Mouse (Mus musculus) liver, embryonic 12.5 days (tissue): ENCODE results near the gene Zbp1. TPM values are rescaled to one million over a fixed set of nuclear protein-coding genes. Genes with fewer than 3 reads are reported as not detected.
A peak's percentile ranks its signal among the peaks of the same experiment; 100 is the strongest.

ENCODE experiments used
- ATAC-seq: fragments of 200-750 bp; cut with Nextera tagmentation; 2 replicates; pipeline ENCODE4 v1.8.0; 2017; ENCODE audit warnings: moderate number of reproducible peaks, mild to moderate bottlenecking, moderate library complexity
- H3K27ac ChIP-seq: fragments of 300-500 bp; sonication (generic); 2 replicates; pipeline ENCODE4 v1.5.1; 2016; ENCODE audit warnings: mild to moderate bottlenecking
- H3K27me3 ChIP-seq: fragments of 300-500 bp; sonication (generic); replicated peaks from 2 replicates; pipeline ENCODE4 v1.6.1; 2016; ENCODE audit warnings: mild to moderate bottlenecking, moderate library complexity
- H3K36me3 ChIP-seq: fragments of 300-500 bp; sonication (generic); 2 replicates; pipeline ENCODE4 v1.6.1; 2016; ENCODE audit warnings: mild to moderate bottlenecking, moderate library complexity
- H3K4me1 ChIP-seq: fragments of 300-500 bp; sonication (generic); 2 replicates; pipeline ENCODE4 v1.6.1; 2016
- H3K4me2 ChIP-seq: fragments of 300-500 bp; sonication (generic); 2 replicates; pipeline ENCODE4 v1.6.1; 2016; ENCODE audit warnings: mild to moderate bottlenecking, moderate library complexity
- H3K4me3 ChIP-seq: fragments of 300-500 bp; sonication (generic); 2 replicates; pipeline ENCODE4 v1.5.1; 2016; ENCODE audit warnings: mild to moderate bottlenecking, moderate library complexity
- H3K9ac ChIP-seq: fragments of 300-500 bp; sonication (generic); 2 replicates; pipeline ENCODE4 v1.6.1; 2016; ENCODE audit warnings: mild to moderate bottlenecking, moderate library complexity
- H3K9me3 ChIP-seq: fragments of 300-500 bp; sonication (generic); replicated peaks from 2 replicates; pipeline ENCODE4 v1.6.1; 2016; ENCODE audit warnings: mild to moderate bottlenecking, moderate library complexity
- WGBS: fragments of 180-500 bp; shearing (Covaris S2); methylation state at CpG from one replicate; pipeline ENCODE4 v1.1.7; 2016; ENCODE audit not compliant: insufficient replicate concordance; 5-methylcytosine and 5-hydroxymethylcytosine counted together
- polyA plus RNA-seq: library from polyadenylated mRNA; unstranded; fragments of >200 nt; fragmentation: Nextera tagmentation; extraction: Ambion mirVana; gene quantifications from 2 replicates; pipeline ENCODE4 v1.2.1, GENCODE M21; 2016

Zbp1 gene
- polyA plus RNA-seq, 1 experiment from 2014 or later = 0.21 TPM

DNA sequence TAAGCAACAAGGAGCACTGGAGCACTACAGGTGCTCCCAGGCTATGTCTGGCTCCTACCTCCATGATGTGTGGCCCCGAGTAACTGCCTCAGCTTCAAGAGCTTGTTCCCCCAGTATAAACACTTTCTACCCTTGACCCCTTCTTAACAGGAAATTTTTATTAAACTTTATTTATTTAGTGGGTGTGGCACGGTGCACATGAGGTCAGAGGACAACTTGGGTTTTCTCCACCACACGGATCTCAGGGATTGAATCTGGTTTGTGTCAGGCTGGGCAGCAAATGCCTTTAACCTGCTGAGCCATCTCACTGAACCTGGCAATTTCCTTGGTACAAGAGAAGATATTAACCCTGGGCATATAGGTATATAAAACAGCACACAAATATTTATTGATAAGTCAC lies 25.4 kb upstream of the Zbp1 start:
- no peaks in the 10 kb centered on the region for H3K4me1 ChIP-seq
- peaks cover 41% of the 10 kb centered on the region; the same call in 1 of the 2 replicates for H3K27me3 ChIP-seq
- no peak overlapping the region for H3K4me3 ChIP-seq
- no peak for ATAC-seq
- H3K36me3 ChIP-seq = no peaks in the 10 kb centered on the region
- WGBS = 48% methylated on average over 3 of the region's 3 CpGs
- H3K9ac ChIP-seq = no peak overlapping the region
- H3K9me3 ChIP-seq = no peaks in the 10 kb centered on the region
- H3K27ac ChIP-seq = no peak overlapping the region
- no peak overlapping the region for H3K4me2 ChIP-seq

DNA sequence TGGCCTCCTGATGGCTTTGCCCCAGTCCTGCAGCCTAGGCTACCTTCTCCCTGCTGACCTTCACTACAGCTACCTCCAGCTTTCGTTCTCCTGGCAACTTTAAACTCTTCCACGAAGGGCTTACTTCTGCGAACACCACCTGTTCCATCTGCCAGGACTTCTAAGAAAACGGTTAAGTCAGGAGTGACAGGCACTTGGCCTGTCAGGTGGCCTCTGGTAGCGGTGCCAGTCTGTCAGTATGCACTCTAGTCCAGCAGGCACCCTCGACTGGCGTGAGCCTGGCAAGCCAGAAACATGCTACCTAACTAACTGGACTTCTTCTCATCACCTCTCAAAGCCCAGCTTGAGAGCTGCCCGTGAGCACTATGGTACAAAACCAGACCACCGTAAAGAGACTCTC lies 24.9 kb upstream of the Zbp1 start:
- Histone ChIP-seq H3K9me3 (no peaks in the 10 kb centered on the region), H3K4me1 (no peaks in the 10 kb centered on the region), H3K9ac (no peak overlapping the region), H3K4me2 (no peak overlapping the region), H3K4me3 (no peak overlapping the region), H3K27ac (no peak overlapping the region), H3K36me3 (no peaks in the 10 kb centered on the region), H3K27me3 (peaks cover 37% of the 10 kb centered on the region; the same call in 1 of the 2 replicates)
- WGBS = 61% methylated on average over 9 of the region's 9 CpGs
- no peak for ATAC-seq

DNA sequence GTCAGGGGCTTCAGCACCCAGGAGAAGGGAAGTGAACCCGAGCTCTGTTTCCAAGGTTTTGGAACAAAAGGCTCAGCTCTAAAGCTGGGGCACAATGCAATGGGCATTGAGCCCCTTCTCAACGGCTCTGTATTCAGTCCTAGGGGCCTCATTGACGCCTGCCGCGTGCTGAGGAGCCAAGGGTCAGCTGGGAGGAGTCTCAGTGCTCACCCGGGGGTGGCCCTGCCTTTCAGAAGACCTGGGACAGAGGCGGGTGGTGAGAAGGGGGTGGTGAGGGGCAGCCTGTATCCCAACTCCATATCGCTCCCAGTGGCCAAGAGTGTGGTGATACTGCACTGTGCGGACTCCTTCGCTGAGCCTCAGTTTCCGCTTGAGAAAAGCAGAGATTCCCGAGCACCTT lies 24.2 kb upstream of the Zbp1 start:
- Histone ChIP-seq H3K27ac (no peak overlapping the region), H3K9me3 (no peaks in the 10 kb centered on the region), H3K4me2 (no peak overlapping the region), H3K36me3 (no peaks in the 10 kb centered on the region), H3K4me3 (no peak overlapping the region), H3K4me1 (no peaks in the 10 kb centered on the region), H3K9ac (no peak overlapping the region), H3K27me3 (peaks cover 36% of the 10 kb centered on the region; the same call in 1 of the 2 replicates)
- ATAC-seq = no peak
- WGBS = 33% methylated on average over 12 of the region's 12 CpGs

GRCm38 (mm10) chr2:173240738-173241137 lies 22.0 kb upstream of the Zbp1 start:
- Histone ChIP-seq H3K4me2 (no peak overlapping the region), H3K27ac (no peak overlapping the region), H3K27me3 (peaks cover 20% of the 10 kb centered on the region; the same call in 1 of the 2 replicates), H3K36me3 (no peaks in the 10 kb centered on the region), H3K9me3 (no peaks in the 10 kb centered on the region), H3K4me1 (0 out of 2 replicates have a peak, but pooled peaks cover 3% of the 10 kb centered on the region), H3K9ac (no peak overlapping the region), H3K4me3 (no peak overlapping the region)
- 66% methylated on average over 9 of the region's 9 CpGs for WGBS
- ATAC-seq = no peak

GRCm38 (mm10) chr2:173238522-173238921 lies 19.8 kb upstream of the Zbp1 start:
- no peaks in the 10 kb centered on the region for H3K9me3 ChIP-seq
- H3K4me1 ChIP-seq = peaks cover 7% of the 10 kb centered on the region; the same call in 1 of the 2 replicates
- peaks cover 11% of the 10 kb centered on the region; the same call in 1 of the 2 replicates for H3K27me3 ChIP-seq
- H3K36me3 ChIP-seq = no peaks in the 10 kb centered on the region
- no peak overlapping the region for H3K9ac ChIP-seq
- no peak overlapping the region for H3K27ac ChIP-seq
- no peak overlapping the region for H3K4me2 ChIP-seq
- no peak for ATAC-seq
- 37% methylated on average over 14 of the region's 14 CpGs for WGBS
- no peak overlapping the region for H3K4me3 ChIP-seq

DNA sequence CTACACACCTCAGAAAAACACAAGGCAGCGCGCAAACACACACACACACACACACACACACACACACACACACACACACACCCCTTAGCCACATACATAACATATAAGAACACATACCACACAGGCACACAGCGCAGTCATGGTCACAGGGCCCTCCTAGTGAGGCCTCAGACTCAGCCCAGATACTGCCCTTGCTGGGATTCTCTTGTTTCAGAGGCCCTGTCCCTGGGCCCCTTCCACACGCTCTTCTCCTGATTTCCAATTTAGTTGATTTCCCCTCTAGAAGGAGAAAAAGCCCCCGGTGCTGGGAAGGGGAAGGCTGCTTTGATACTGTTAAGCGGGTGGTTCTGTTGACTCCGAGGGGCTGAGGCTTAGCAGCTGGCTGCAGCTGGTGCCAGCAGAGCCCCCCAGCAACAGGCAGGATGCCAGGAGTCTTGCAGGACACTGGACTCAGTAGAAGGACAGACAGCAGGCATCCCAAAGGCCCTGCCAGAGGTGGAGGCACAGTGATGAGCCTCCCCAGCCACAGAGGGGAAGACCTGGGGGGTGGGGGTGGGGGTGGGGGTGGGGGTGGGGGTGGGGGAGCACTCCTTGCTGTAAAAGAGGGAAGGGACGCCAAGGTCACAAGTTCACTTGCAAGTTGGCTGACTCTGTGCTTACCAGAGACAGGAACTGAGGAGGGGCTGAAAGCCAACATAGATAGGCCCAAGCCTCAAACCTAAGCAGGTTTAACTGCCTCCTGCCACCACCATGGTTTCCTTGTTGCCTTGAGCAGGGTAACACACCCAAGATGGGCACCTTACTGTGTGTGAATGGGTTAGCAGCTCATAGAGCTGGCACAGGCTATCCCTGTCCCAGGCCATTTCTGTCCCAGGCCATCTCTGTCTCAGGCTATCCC lies 17.0 kb upstream of the Zbp1 start:
- Histone ChIP-seq H3K27me3 (peaks cover 6% of the 10 kb centered on the region; the same call in 1 of the 2 replicates), H3K4me1 (peaks cover 7% of the 10 kb centered on the region; the same call in 1 of the 2 replicates), H3K4me2 (no peak overlapping the region), H3K9ac (no peak overlapping the region), H3K4me3 (no peak overlapping the region), H3K27ac (0 out of 2 replicates have a peak overlapping the region, but pooled peaks have one; percentile 14), H3K36me3 (no peaks in the 10 kb centered on the region), H3K9me3 (no peaks in the 10 kb centered on the region)
- ATAC-seq = no peak
- 53% methylated on average over 8 of the region's 8 CpGs for WGBS

DNA sequence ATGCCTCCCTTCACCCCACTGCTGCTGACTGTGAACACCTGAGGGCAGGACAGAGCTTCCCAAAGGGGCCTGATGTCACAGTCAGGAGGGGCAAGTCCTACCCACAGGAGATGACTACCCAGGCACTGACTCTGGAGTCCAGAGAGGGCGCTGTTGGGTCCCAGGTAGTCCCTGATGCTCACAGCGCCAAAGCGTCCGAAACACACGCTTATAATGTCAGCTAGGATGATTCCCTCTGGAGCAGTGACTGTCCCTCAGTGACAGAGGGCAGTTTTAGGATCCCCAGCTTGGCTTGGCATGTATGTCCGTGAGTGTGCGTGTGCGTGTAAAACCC lies 14.0 kb upstream of the Zbp1 start:
- H3K27ac ChIP-seq = no peak overlapping the region
- no peak overlapping the region for H3K4me3 ChIP-seq
- no peak overlapping the region for H3K4me2 ChIP-seq
- H3K27me3 ChIP-seq = no peaks in the 10 kb centered on the region; the same call in 1 of the 2 replicates
- H3K36me3 ChIP-seq = no peaks in the 10 kb centered on the region
- peaks cover 12% of the 10 kb centered on the region for H3K4me1 ChIP-seq
- no peak for ATAC-seq
- no peaks in the 10 kb centered on the region for H3K9me3 ChIP-seq
- 74% methylated on average over 8 of the region's 8 CpGs for WGBS
- no peak overlapping the region for H3K9ac ChIP-seq

- Histone ChIP-seq H3K36me3 (no peaks in the 10 kb centered on the region), H3K4me1 (peaks cover 12% of the 10 kb centered on the region), H3K4me3 (no peak overlapping the region), H3K27ac (no peak overlapping the region), H3K4me2 (no peak overlapping the region), H3K9me3 (no peaks in the 10 kb centered on the region), H3K27me3 (no peaks in the 10 kb centered on the region; the same call in 1 of the 2 replicates), H3K9ac (no peak overlapping the region)
- no peak for ATAC-seq
- WGBS = 73% methylated on average over 22 of the region's 22 CpGs
These were observed 13.5 kb upstream of the Zbp1 start for GRCm38 (mm10) chr2:173232065-173232765.

DNA sequence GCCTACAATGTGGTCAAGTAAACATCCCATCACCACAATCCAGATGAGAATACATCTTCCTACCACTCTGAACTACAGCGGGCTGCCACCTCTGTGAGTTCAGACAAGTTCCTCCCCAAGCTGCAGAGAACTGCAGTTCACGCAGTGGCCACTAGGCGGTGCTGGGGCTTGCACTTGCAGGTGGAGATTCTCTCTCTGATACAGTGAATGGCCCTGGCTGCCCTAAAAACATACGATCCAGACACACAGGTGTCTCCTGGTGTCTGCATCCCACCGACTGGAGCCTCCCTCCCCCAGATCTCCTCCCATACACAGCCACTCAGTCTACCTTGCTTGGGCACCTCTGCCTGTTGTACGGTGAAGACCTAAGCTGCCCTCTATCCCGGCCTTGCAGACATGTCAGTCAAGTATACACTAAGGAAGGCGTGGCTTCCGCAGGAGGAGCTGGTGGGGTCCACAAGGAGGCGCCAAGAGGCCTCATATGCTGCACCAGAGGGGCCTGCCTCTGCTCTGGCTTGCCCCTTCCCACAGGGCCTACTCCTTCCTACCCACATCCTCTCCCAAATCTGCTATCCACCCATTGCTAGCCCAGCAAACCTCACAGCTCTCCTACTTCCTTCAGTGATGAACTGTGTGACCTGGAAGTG lies 11.0 kb upstream of the Zbp1 start:
- H3K4me1 ChIP-seq = peaks cover 6% of the 10 kb centered on the region
- H3K9ac ChIP-seq = no peak overlapping the region
- peak overlapping the region; percentile 39 for H3K4me2 ChIP-seq
- H3K4me3 ChIP-seq = no peak overlapping the region
- peak; percentile 64 for ATAC-seq
- H3K27me3 ChIP-seq = no peaks in the 10 kb centered on the region; the same call in 1 of the 2 replicates
- no peaks in the 10 kb centered on the region for H3K36me3 ChIP-seq
- H3K9me3 ChIP-seq = no peaks in the 10 kb centered on the region
- WGBS = 5% methylated on average over 10 of the region's 10 CpGs
- H3K27ac ChIP-seq = no peak overlapping the region

DNA sequence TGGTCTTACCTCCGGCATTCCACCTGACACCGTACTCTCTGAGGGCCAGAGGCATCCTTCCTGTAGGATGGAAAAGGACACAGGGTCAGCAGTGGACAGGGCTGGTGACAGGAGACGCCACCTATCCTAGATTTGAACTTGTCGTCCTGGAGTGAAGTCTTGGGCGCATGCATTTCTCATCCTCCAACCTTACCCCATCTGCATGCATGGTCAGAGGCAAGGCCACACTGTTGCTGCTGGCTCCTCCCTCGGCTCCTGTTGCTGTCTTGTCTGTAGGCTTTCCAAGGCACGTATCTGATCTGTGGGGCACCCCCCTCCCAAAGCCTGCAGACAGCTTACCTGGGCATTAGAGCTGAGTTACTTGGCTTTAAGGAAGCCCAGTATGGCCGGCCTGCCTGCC lies 9.8 kb upstream of the Zbp1 start:
- Histone ChIP-seq H3K9me3 (no peaks in the 10 kb centered on the region), H3K4me3 (no peak overlapping the region), H3K36me3 (no peaks in the 10 kb centered on the region), H3K4me1 (peaks cover 5% of the 10 kb centered on the region; the same call in 1 of the 2 replicates), H3K4me2 (no peak overlapping the region), H3K9ac (no peak overlapping the region), H3K27ac (no peak overlapping the region), H3K27me3 (no peaks in the 10 kb centered on the region; the same call in 1 of the 2 replicates)
- WGBS = 75% methylated on average over 8 of the region's 8 CpGs
- ATAC-seq = no peak

DNA sequence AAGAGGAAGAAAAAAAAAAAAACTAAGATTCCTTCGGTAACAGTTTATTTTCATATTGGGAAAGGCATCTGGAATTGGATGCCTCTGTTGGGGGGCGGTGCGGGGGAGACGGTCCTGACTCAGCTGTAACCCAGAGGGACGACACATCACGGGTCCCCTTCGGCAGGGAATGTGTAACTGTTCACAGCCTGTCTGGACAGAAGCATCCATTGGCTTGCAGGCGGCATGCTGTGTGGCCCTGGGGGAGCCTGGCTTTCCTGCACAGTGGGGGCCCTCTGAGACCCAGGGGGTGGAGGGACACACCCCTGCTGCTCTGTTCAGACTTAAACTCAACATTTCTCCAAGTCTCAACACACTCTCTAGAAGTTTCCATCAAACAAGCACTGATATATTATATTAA lies 8.1 kb upstream of the Zbp1 start:
- 82% methylated on average over 8 of the region's 8 CpGs for WGBS
- H3K27me3 ChIP-seq = no peaks in the 10 kb centered on the region; the same call in 1 of the 2 replicates
- no peaks in the 10 kb centered on the region for H3K9me3 ChIP-seq
- H3K27ac ChIP-seq = no peak overlapping the region
- H3K4me2 ChIP-seq = no peak overlapping the region
- H3K9ac ChIP-seq = no peak overlapping the region
- H3K36me3 ChIP-seq = no peaks in the 10 kb centered on the region
- peaks cover 5% of the 10 kb centered on the region; the same call in 1 of the 2 replicates for H3K4me1 ChIP-seq
- ATAC-seq = no peak
- H3K4me3 ChIP-seq = no peak overlapping the region
